Mouse (Mus musculus) ES-E14 (cell line): ENCODE measurements at regions not wholly inside any gene's neighbourhood (a gene's known extent, or its start where the extent isn't known, plus 50 kb on each side); places are given as distances from the start of the nearest gene placed in this dataset.
"Not testable (repeated sequence)": the region's sequence is repeated elsewhere in the genome, so short reads cannot be mapped to it uniquely, and the experiment has no call there.

Experiments
- DNase-seq: peaks from one replicate; pipeline ENCODE4 v3.0.0-alpha.2; 2013; ENCODE audit warnings: low read depth, low spot score
- H3K27ac ChIP-seq: 2 replicates; pipeline ENCODE4 v1.5.1; 2012; ENCODE audit warnings: low read depth, mild to moderate bottlenecking, low read length, moderate library complexity, mixed read lengths; ENCODE audit not compliant: poor library complexity, insufficient read depth, severe bottlenecking
- H3K36me3 ChIP-seq: 2 replicates; pipeline ENCODE4 v1.6.1; 2012; ENCODE audit warnings: mild to moderate bottlenecking, low read length, moderate library complexity, mixed read lengths; ENCODE audit not compliant: control insufficient read depth, poor library complexity, insufficient read depth, severe bottlenecking
- H3K4me1 ChIP-seq, 2 experiments: fragments of 150-350 bp in 1 of 2; sonication (generic) in 1 of 2; 2 replicates each; pipeline ENCODE4 v1.6.1; 2012; ENCODE audit warnings: low read length in 2 of 2, mild to moderate bottlenecking in 1 of 2, mixed read lengths in 1 of 2; ENCODE audit not compliant: control insufficient read depth in 2 of 2, insufficient read depth in 2 of 2, poor library complexity in 1 of 2
- H3K4me3 ChIP-seq, 2 experiments: fragments of 150-350 bp in 1 of 2; sonication (generic) in 1 of 2; 2 replicates each; pipeline ENCODE4 v1.5.1; 2012; ENCODE audit warnings: low read length in 2 of 2, low read depth in 1 of 2, mild to moderate bottlenecking in 1 of 2, mixed read lengths in 1 of 2; ENCODE audit not compliant: insufficient read depth in 1 of 2, poor library complexity in 1 of 2, severe bottlenecking in 1 of 2
- H3K9ac ChIP-seq: 2 replicates; pipeline ENCODE4 v1.6.1; 2012; ENCODE audit warnings: low read depth, mild to moderate bottlenecking, low read length, mixed read lengths; ENCODE audit not compliant: poor library complexity, insufficient read depth, severe bottlenecking
- H3K9me3 ChIP-seq: fragments of 150-350 bp; sonication (generic); 2 replicates; pipeline ENCODE4 v1.6.1; 2012; ENCODE audit warnings: low read depth, mild to moderate bottlenecking, low read length; ENCODE audit not compliant: control insufficient read depth, insufficient read depth
- CHD2 ChIP-seq: IDR thresholded peaks from 2 replicates; pipeline ENCODE4 v1.6.1; 2014; ENCODE audit warnings: mild to moderate bottlenecking, low read depth, low read length, inconsistent platforms
- HCFC1 ChIP-seq: IDR thresholded peaks from 2 replicates; pipeline ENCODE4 v1.6.1; 2012; ENCODE audit warnings: low read length, inconsistent platforms, borderline replicate concordance; ENCODE audit not compliant: insufficient read depth
- MAFK ChIP-seq: IDR thresholded peaks from 2 replicates; pipeline ENCODE4 v1.6.1; 2014; ENCODE audit warnings: mild to moderate bottlenecking, low read depth, low read length, inconsistent platforms; ENCODE audit not compliant: insufficient read depth
- ZC3H11A ChIP-seq: IDR thresholded peaks from 2 replicates; pipeline ENCODE4 v1.6.1; 2012; ENCODE audit warnings: low read depth, mild to moderate bottlenecking, inconsistent platforms, low read length, borderline replicate concordance
- ZNF384 ChIP-seq: IDR thresholded peaks from 2 replicates; pipeline ENCODE4 v1.6.1; 2012; ENCODE audit warnings: low read depth, low read length, inconsistent platforms
- in situ Hi-C, 2 experiments: fragments of 600-800 bp; cut with MboI; formaldehyde crosslinking; loops; one replicate each; pipeline ENCODE4 v1.15.1; 2025; ENCODE audit warnings: low sequenced_read_pairs in 2 of 2, inconsistent platforms in 1 of 2; ENCODE audit not compliant: unreplicated experiment in 2 of 2

- H3K9me3 ChIP-seq = no peaks in the 10 kb centered on the region
- no peak overlapping the region for H3K9ac ChIP-seq
- no peak for TF ChIP-seq HCFC1
- no peak for TF ChIP-seq CHD2
- TF ChIP-seq ZC3H11A = no peak
- no peak for TF ChIP-seq ZNF384
- TF ChIP-seq MAFK = no peak
- H3K4me1 ChIP-seq = no peaks in the 10 kb centered on the region
- H3K4me3 ChIP-seq = no peak overlapping the region
- in situ Hi-C loops = no loop called here
- no peak for DNase-seq
- H3K36me3 ChIP-seq = no peaks in the 10 kb centered on the region
- H3K27ac ChIP-seq = no peak overlapping the region
Observed at GRCm38 (mm10) chr12:21531766-21532165, 114.3 kb upstream of the Ywhaq start.

GRCm38 (mm10) chr12:21529367-21529766 is 111.9 kb upstream of the Ywhaq start:
- in situ Hi-C loops, H3K4me1 ChIP-seq, DNase-seq, H3K27ac ChIP-seq, H3K9me3 ChIP-seq, H3K4me3 ChIP-seq, H3K36me3 ChIP-seq, H3K9ac ChIP-seq: not testable (repeated sequence)

GRCm38 (mm10) chr12:21527336-21527735 is 109.9 kb upstream of the Ywhaq start:
- in situ Hi-C loops, H3K9ac ChIP-seq, H3K36me3 ChIP-seq, DNase-seq, H3K4me3 ChIP-seq, H3K4me1 ChIP-seq, H3K9me3 ChIP-seq, H3K27ac ChIP-seq: not testable (repeated sequence)

- H3K4me1 ChIP-seq, H3K9ac ChIP-seq, in situ Hi-C loops, H3K9me3 ChIP-seq, H3K4me3 ChIP-seq, H3K36me3 ChIP-seq, H3K27ac ChIP-seq, DNase-seq: not testable (repeated sequence)
Observed at GRCm38 (mm10) chr12:21526906-21527305, 109.5 kb upstream of the Ywhaq start.

- TF ChIP-seq ZC3H11A = 0 out of 2 replicates have a peak, but pooled peaks have one; percentile 25
- H3K9ac ChIP-seq, H3K4me1 ChIP-seq, H3K36me3 ChIP-seq, DNase-seq, in situ Hi-C loops, H3K4me3 ChIP-seq, H3K27ac ChIP-seq, H3K9me3 ChIP-seq: not testable (repeated sequence)
Observed at GRCm38 (mm10) chr12:21525567-21525966, 108.1 kb upstream of the Ywhaq start.
